Mouse (Mus musculus) cerebellum, adult 2 months (tissue): Measurements from ENCODE around the gene Slc19a2. TPM values are rescaled to one million over a fixed set of nuclear protein-coding genes. Genes with fewer than 3 reads are reported as not detected.
A peak's percentile ranks its signal among the peaks of the same experiment; 100 is the strongest.

ENCODE experiments used
- DNase-seq, 2 experiments: peaks; one replicate each; pipeline ENCODE4 v3.0.0; 2021
- H3K27ac ChIP-seq: fragments of 200-500 bp; 2 replicates; pipeline ENCODE4 v1.5.1; 2012; ENCODE audit warnings: low read length, control low read depth, inconsistent platforms; ENCODE audit not compliant: insufficient read depth
- H3K27me3 ChIP-seq: fragments of 200-500 bp; 2 replicates; pipeline ENCODE4 v1.6.1; 2012; ENCODE audit warnings: inconsistent platforms, mild to moderate bottlenecking, low read length, moderate library complexity; ENCODE audit not compliant: control insufficient read depth, insufficient read depth
- H3K4me1 ChIP-seq: fragments of 200-500 bp; 2 replicates; pipeline ENCODE4 v1.6.1; 2011; ENCODE audit warnings: low read length; ENCODE audit not compliant: control insufficient read depth, insufficient read depth
- H3K4me3 ChIP-seq: fragments of 200-500 bp; replicated peaks from 2 replicates; pipeline ENCODE3; 2011; ENCODE audit warnings: mild to moderate bottlenecking, low read depth, low read length, control low read depth; ENCODE audit not compliant: insufficient read depth
- CTCF ChIP-seq: fragments of 200-500 bp; IDR thresholded peaks from 2 replicates; pipeline ENCODE4 v1.5.1; 2011; ENCODE audit warnings: low read depth, mild to moderate bottlenecking, control low read depth, low read length, moderate library complexity, borderline replicate concordance; ENCODE audit not compliant: insufficient read depth
- POLR2A ChIP-seq: fragments of 200-500 bp; IDR thresholded peaks from 2 replicates; pipeline ENCODE4 v1.6.1; 2011; ENCODE audit warnings: low read length, control low read depth, borderline replicate concordance; ENCODE audit not compliant: insufficient read depth
- WGBS: fragments of 180-500 bp; shearing (Covaris S2); methylation state at CpG from one replicate; pipeline ENCODE4 v1.1.7; 2018; 5-methylcytosine and 5-hydroxymethylcytosine counted together
- polyA plus RNA-seq: library from polyadenylated mRNA; depleted of rRNA; stranded (reverse); fragments of >200 nt; gene quantifications from 2 replicates; pipeline ENCODE4 v1.2.3, GENCODE M21; 2012; rRNA removed

The Slc19a2 gene
- polyA plus RNA-seq: 17.2 and 19.2 TPM in 2 replicates

- Histone ChIP-seq H3K27me3 (no peaks in the 10 kb centered on the region), H3K27ac (peak within 1 kb of the TSS; percentile 93), H3K4me3 (peak within 1 kb of the TSS; percentile 96), H3K4me1 (peaks cover 4% of the 10 kb centered on the region; the same call in 1 of the 2 replicates)
- DNase-seq: peak; percentile 98 to 99
- TF ChIP-seq CTCF (no peak), POLR2A (peak; percentile 76)
- under 1% methylated on average over 74 of the region's 79 CpGs for WGBS
Measured at GRCm38 (mm10) chr1:164248465-164249331, at the start of gene Slc19a2. Gene Slc19a2 (plus strand): TSS chr1:164249046.

GRCm38 (mm10) chr1:164199551-164199950 lies 49.3 kb upstream of the Slc19a2 start:
- TF ChIP-seq CTCF (no peak), POLR2A (no peak)
- no peaks in the 10 kb centered on the region for H3K4me1 ChIP-seq
- no peak overlapping the region for H3K4me3 ChIP-seq
- 69% methylated on average over 4 of the region's 4 CpGs for WGBS
- DNase-seq: no peak
- no peaks in the 10 kb centered on the region for H3K27me3 ChIP-seq
- H3K27ac ChIP-seq: no peak overlapping the region

GRCm38 (mm10) chr1:164208437-164208836 lies 40.4 kb upstream of the Slc19a2 start:
- TF ChIP-seq POLR2A (no peak), CTCF (no peak)
- H3K27me3 ChIP-seq: no peaks in the 10 kb centered on the region; the same call in 1 of the 2 replicates
- no peak for DNase-seq
- WGBS: 74% methylated on average over 2 of the region's 2 CpGs
- no peak overlapping the region for H3K27ac ChIP-seq
- no peak overlapping the region for H3K4me3 ChIP-seq
- H3K4me1 ChIP-seq: no peaks in the 10 kb centered on the region

- TF ChIP-seq POLR2A (no peak), CTCF (no peak)
- 85% methylated on average over 4 of the region's 4 CpGs for WGBS
- Histone ChIP-seq H3K27me3 (no peaks in the 10 kb centered on the region; the same call in 1 of the 2 replicates), H3K4me1 (no peaks in the 10 kb centered on the region), H3K27ac (no peak overlapping the region), H3K4me3 (no peak overlapping the region)
- no peak for DNase-seq
Measured at GRCm38 (mm10) chr1:164210899-164211298, 37.9 kb upstream of the Slc19a2 start.

- H3K4me1 ChIP-seq: no peaks in the 10 kb centered on the region
- TF ChIP-seq POLR2A: no peak
- no peak for TF ChIP-seq CTCF
- no peak for DNase-seq
- H3K27ac ChIP-seq: no peak overlapping the region
- 87% methylated on average over 8 of the region's 8 CpGs for WGBS
- no peak overlapping the region for H3K4me3 ChIP-seq
- H3K27me3 ChIP-seq: no peaks in the 10 kb centered on the region; the same call in 1 of the 2 replicates
Measured at GRCm38 (mm10) chr1:164212686-164213085, 36.2 kb upstream of the Slc19a2 start.

GRCm38 (mm10) chr1:164214190-164214589 lies 34.7 kb upstream of the Slc19a2 start:
- Histone ChIP-seq H3K4me3 (no peak overlapping the region), H3K27ac (no peak overlapping the region), H3K4me1 (peaks cover 3% of the 10 kb centered on the region; the same call in 1 of the 2 replicates), H3K27me3 (no peaks in the 10 kb centered on the region)
- TF ChIP-seq CTCF (no peak), POLR2A (no peak)
- no peak for DNase-seq
- WGBS: 48% methylated on average over 8 of the region's 8 CpGs

- 94% methylated on average over 3 of the region's 3 CpGs for WGBS
- Histone ChIP-seq H3K27me3 (no peaks in the 10 kb centered on the region), H3K4me1 (peaks cover 3% of the 10 kb centered on the region; the same call in 1 of the 2 replicates), H3K4me3 (no peak overlapping the region), H3K27ac (no peak overlapping the region)
- TF ChIP-seq POLR2A (no peak), CTCF (no peak)
- no peak for DNase-seq
Measured at GRCm38 (mm10) chr1:164215097-164215496, 33.7 kb upstream of the Slc19a2 start.

GRCm38 (mm10) chr1:164215540-164215939 lies 33.3 kb upstream of the Slc19a2 start:
- Histone ChIP-seq H3K27me3 (no peaks in the 10 kb centered on the region), H3K27ac (no peak overlapping the region), H3K4me1 (peaks cover 3% of the 10 kb centered on the region; the same call in 1 of the 2 replicates), H3K4me3 (no peak overlapping the region)
- TF ChIP-seq CTCF (no peak), POLR2A (no peak)
- 26% methylated on average over 6 of the region's 6 CpGs for WGBS
- no peak for DNase-seq
